11 mouse cellular contexts compared by ENCODE assay signal in genomic region chr11:69126706-69127095, GRCm38 (mm10). TPM values are rescaled to one million over a fixed set of nuclear protein-coding genes. Genes with fewer than 3 reads are reported as not detected.
DNase-seq lines count a peak whose midpoint lies in the region; ATAC-seq and TF ChIP-seq lines count a peak whose summit lies in the region.
"Had no signal": no experiment of that assay in that cellular context is flagged by ENCODE, and none has a peak within 500 bp of the region (broad histone marks: within the 10 kb centered on the region; RNA-seq: fewer than 3 reads in every experiment).

No protein-coding gene starts in this region.

- TF ChIP-seq POLR2A in cerebellum, adult 2 months (IDR thresholded peaks at IDR 0.05; ENCODE audit: borderline replicate concordance, insufficient read depth, low read length): no peak

- WGBS in cerebellum, adult 2 months: 64% methylated on average over 2 of the region's 2 CpGs
- 28% methylated on average over 2 of the region's 2 CpGs for WGBS in limb, embryonic 12.5 days
- 46% methylated on average over 2 of the region's 2 CpGs for WGBS in stomach, embryonic 15.5 days

- H3K4me2 ChIP-seq in limb, embryonic 12.5 days: peak overlapping the region; percentile 90
- H3K4me2 ChIP-seq in stomach, embryonic 15.5 days: peak overlapping the region; percentile 92

- peak in 1 of 2 experiments; percentile 24 for DNase-seq in cerebellum, adult 2 months
- no peak for DNase-seq in cerebellum, postnatal 14 days
- DNase-seq in lung, postnatal 14 days: no peak
- DNase-seq in gastrocnemius, postnatal 14 days: no peak
- DNase-seq: kidney, adult 9 months had no signal

- H3K9ac ChIP-seq in limb, embryonic 12.5 days (replicated peaks): no peak overlapping the region
- no peak overlapping the region for H3K9ac ChIP-seq in stomach, embryonic 15.5 days

- peak overlapping the region; percentile 29; the same call in 1 of the 2 replicates for H3K27ac ChIP-seq in cerebellum, adult 2 months (ENCODE audit: insufficient read depth, low read length)
- H3K27ac ChIP-seq in limb, embryonic 12.5 days: no peak overlapping the region
- H3K27ac ChIP-seq in stomach, embryonic 15.5 days: no peak overlapping the region

- intact Hi-C loops in gastrocnemius, postnatal 14 days (cut with DNase I; ENCODE audit: low total_unique reads): no loop called here

- H3K4me1 ChIP-seq in cerebellum, adult 2 months (ENCODE audit: control insufficient read depth, insufficient read depth, low read length): no peaks in the 10 kb centered on the region
- peaks cover 25% of the 10 kb centered on the region for H3K4me1 ChIP-seq in megakaryocyte, embryonic 14.5 days
- H3K4me1 ChIP-seq in limb, embryonic 12.5 days (replicated peaks): peaks cover 17% of the 10 kb centered on the region
- peaks cover 11% of the 10 kb centered on the region; the same call in 1 of the 2 replicates for H3K4me1 ChIP-seq in stomach, embryonic 15.5 days

- no peaks in the 10 kb centered on the region for H3K36me3 ChIP-seq in megakaryocyte, embryonic 14.5 days (replicated peaks; ENCODE audit: low read length)
- H3K36me3 ChIP-seq in limb, embryonic 12.5 days: no peaks in the 10 kb centered on the region
- H3K36me3 ChIP-seq in stomach, embryonic 15.5 days: no peaks in the 10 kb centered on the region

- ATAC-seq in megakaryocyte, adult 5-6 weeks (ENCODE audit: poor library complexity, severe bottlenecking): no peak
- ATAC-seq in limb, embryonic 12.5 days (ENCODE audit: insufficient number of reproducible peaks, insufficient read depth, low FRiP score, low TSS enrichment, low read depth): no peak
- no peak for ATAC-seq in stomach, embryonic 15.5 days (ENCODE audit: insufficient read depth, low FRiP score, low read depth)
- ATAC-seq: activated CD4-positive, CD25-positive, alpha-beta regulatory T cell, adult 4 months had no signal

- no peak for TF ChIP-seq CTCF in cerebellum, adult 2 months (IDR thresholded peaks at IDR 0.05; ENCODE audit: borderline replicate concordance, insufficient read depth, low read depth, low read length)

- H3K9me3 ChIP-seq in megakaryocyte, embryonic 14.5 days: no peaks in the 10 kb centered on the region
- H3K9me3 ChIP-seq in limb, embryonic 12.5 days: no peaks in the 10 kb centered on the region
- no peaks in the 10 kb centered on the region for H3K9me3 ChIP-seq in stomach, embryonic 15.5 days

- no peaks in the 10 kb centered on the region for H3K27me3 ChIP-seq in cerebellum, adult 2 months (ENCODE audit: control insufficient read depth, insufficient read depth, low read length)
- peaks cover 42% of the 10 kb centered on the region for H3K27me3 ChIP-seq in megakaryocyte, embryonic 14.5 days (replicated peaks)
- H3K27me3 ChIP-seq in limb, embryonic 12.5 days: peaks cover 15% of the 10 kb centered on the region
- H3K27me3 ChIP-seq in stomach, embryonic 15.5 days (replicated peaks): no peaks in the 10 kb centered on the region

- H3K4me3 ChIP-seq in cerebellum, adult 2 months (replicated peaks; ENCODE audit: insufficient read depth, low read depth, low read length): peak overlapping the region; percentile 89
- peak overlapping the region; percentile 95 for H3K4me3 ChIP-seq in megakaryocyte, embryonic 14.5 days (replicated peaks)
- peak overlapping the region; percentile 58 for H3K4me3 ChIP-seq in limb, embryonic 12.5 days (replicated peaks)
- 0 out of 2 replicates have a peak overlapping the region, but pooled peaks have one; percentile 62 for H3K4me3 ChIP-seq in stomach, embryonic 15.5 days (replicated peaks)

RNA-seq across cellular contexts. Expression of gene Aloxe3, which starts 1.0 kb away (rescaled TPM):
- 10.8 and 16.0 TPM in 2 replicates for polyA plus RNA-seq in cerebellum, adult 2 months (2012; rRNA removed)
- polyA plus RNA-seq in megakaryocyte, embryonic 14.5 days (2012; ENCODE audit: insufficient read depth, low replicate concordance): not detected in 2 replicates
- total RNA-seq in megakaryocyte, adult 5-6 weeks (2015): 0.18 TPM in 1 of 2 replicates, not detected in the other
- not detected in 2 replicates for total RNA-seq in megakaryocyte, adult 5-6 weeks (2017)
- 0.58 and 0.77 TPM in 2 replicates for polyA plus RNA-seq in limb, embryonic 12.5 days (2016; fragmentation: Nextera tagmentation; extraction: Ambion mirVana)
- 0.27 and 1.2 TPM in 2 replicates for polyA plus RNA-seq in stomach, embryonic 15.5 days (2015; fragmentation: Nextera tagmentation; extraction: Ambion mirVana)
- not detected for total RNA-seq in gastrocnemius, postnatal 14 days (2021)

RNA-seq across cellular contexts. Expression of gene 9130213A22Rik, which starts 4.3 kb away (rescaled TPM):
- 1.3 and 1.4 TPM in 2 replicates for polyA plus RNA-seq in cerebellum, adult 2 months (2012; rRNA removed)
- 1.3 and 13.9 TPM in 2 replicates for polyA plus RNA-seq in megakaryocyte, embryonic 14.5 days (2012; ENCODE audit: insufficient read depth, low replicate concordance)
- not detected in 2 replicates for total RNA-seq in megakaryocyte, adult 5-6 weeks (2015)
- total RNA-seq in megakaryocyte, adult 5-6 weeks (2017): not detected in 2 replicates
- 0.22 and 0.76 TPM in 2 replicates for polyA plus RNA-seq in limb, embryonic 12.5 days (2016; fragmentation: Nextera tagmentation; extraction: Ambion mirVana)
- 0.37 TPM in 2 replicates for polyA plus RNA-seq in stomach, embryonic 15.5 days (2015; fragmentation: Nextera tagmentation; extraction: Ambion mirVana)
- under 1 TPM in 1 of 2 experiments, not detected in 1; 0.18 TPM for total RNA-seq in gastrocnemius, postnatal 14 days (2021)
- polyA plus RNA-seq: activated CD4-positive, CD25-positive, alpha-beta regulatory T cell, adult 4 months had no signal

RNA-seq across cellular contexts. Expression of gene Hes7, which starts 6.5 kb away (rescaled TPM):
- 0.44 and 0.59 TPM in 2 replicates for polyA plus RNA-seq in cerebellum, adult 2 months (2012; rRNA removed)
- 7.5 and 44.1 TPM in 2 replicates for polyA plus RNA-seq in megakaryocyte, embryonic 14.5 days (2012; ENCODE audit: insufficient read depth, low replicate concordance)
- total RNA-seq in megakaryocyte, adult 5-6 weeks (2015): not detected in 2 replicates
- total RNA-seq in megakaryocyte, adult 5-6 weeks (2017): not detected in 2 replicates
- 0.56 and 0.74 TPM in 2 replicates for polyA plus RNA-seq in limb, embryonic 12.5 days (2016; fragmentation: Nextera tagmentation; extraction: Ambion mirVana)
- 0.76 and 1.0 TPM in 2 replicates for polyA plus RNA-seq in stomach, embryonic 15.5 days (2015; fragmentation: Nextera tagmentation; extraction: Ambion mirVana)
- total RNA-seq in gastrocnemius, postnatal 14 days (2021): under 1 TPM in 1 of 2 experiments, not detected in 1; 0.10 TPM
- polyA plus RNA-seq: activated CD4-positive, CD25-positive, alpha-beta regulatory T cell, adult 4 months had no signal

RNA-seq across cellular contexts. Expression of gene Alox12b, which starts 30.1 kb away (rescaled TPM):
- polyA plus RNA-seq in cerebellum, adult 2 months (2012; rRNA removed): 0.59 and 0.60 TPM in 2 replicates
- not detected in 2 replicates for polyA plus RNA-seq in megakaryocyte, embryonic 14.5 days (2012; ENCODE audit: insufficient read depth, low replicate concordance)
- total RNA-seq in megakaryocyte, adult 5-6 weeks (2015): not detected in 2 replicates
- not detected in 2 replicates for total RNA-seq in megakaryocyte, adult 5-6 weeks (2017)
- 0.08 TPM in 1 of 2 replicates, not detected in the other for polyA plus RNA-seq in limb, embryonic 12.5 days (2016; fragmentation: Nextera tagmentation; extraction: Ambion mirVana)
- 4.2 and 11.5 TPM in 2 replicates for polyA plus RNA-seq in stomach, embryonic 15.5 days (2015; fragmentation: Nextera tagmentation; extraction: Ambion mirVana)
- total RNA-seq in gastrocnemius, postnatal 14 days (2021): not detected
- polyA plus RNA-seq: activated CD4-positive, CD25-positive, alpha-beta regulatory T cell, adult 4 months; spleen, adult 2 months had no signal

RNA-seq across cellular contexts. Expression of gene Per1, which starts 31.7 kb away (rescaled TPM):
- polyA plus RNA-seq in cerebellum, adult 2 months (2012; rRNA removed): 34.4 and 37.2 TPM in 2 replicates
- 42.3 and 83.5 TPM in 2 replicates for polyA plus RNA-seq in megakaryocyte, embryonic 14.5 days (2012; ENCODE audit: insufficient read depth, low replicate concordance)
- total RNA-seq in megakaryocyte, adult 5-6 weeks (2015): 6.7 and 12.5 TPM in 2 replicates
- 7.9 and 8.5 TPM in 2 replicates for total RNA-seq in megakaryocyte, adult 5-6 weeks (2017)
- polyA plus RNA-seq in limb, embryonic 12.5 days (2016; fragmentation: Nextera tagmentation; extraction: Ambion mirVana): 7.2 and 10.4 TPM in 2 replicates
- 15.4 and 20.3 TPM in 2 replicates for polyA plus RNA-seq in stomach, embryonic 15.5 days (2015; fragmentation: Nextera tagmentation; extraction: Ambion mirVana)
- total RNA-seq in gastrocnemius, postnatal 14 days (2021): 10 to 100 TPM; 22.1 to 77.5 TPM
